Comparison of ENCODE assay signal across 13 mouse cellular contexts in the genomic region with DNA sequence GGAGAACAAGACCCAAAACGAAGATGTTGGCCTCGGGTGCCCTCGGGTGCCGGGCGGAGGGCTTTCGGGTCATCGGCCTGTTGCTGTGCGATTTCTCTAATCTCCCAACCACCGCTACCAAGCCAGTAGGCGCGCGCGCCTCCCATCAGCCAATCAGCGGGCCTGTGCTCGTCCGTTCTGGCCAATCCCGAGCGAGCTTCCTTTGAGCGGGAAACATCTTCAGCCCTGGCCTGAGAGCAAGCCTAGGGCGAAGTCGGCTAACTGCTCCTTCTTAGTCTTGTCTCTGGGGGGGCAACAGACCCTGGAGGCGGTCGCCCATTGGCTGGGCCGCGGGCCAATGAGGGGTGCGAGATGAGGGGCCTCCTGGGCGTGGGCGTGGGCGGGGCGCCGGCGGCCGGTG. TPM values are rescaled to one million over a fixed set of nuclear protein-coding genes. Genes with fewer than 3 reads are reported as not detected.
DNase-seq lines count a peak whose midpoint lies in the region; ATAC-seq and TF ChIP-seq lines count a peak whose summit lies in the region.
"Had no signal": no experiment of that assay in that cellular context is flagged by ENCODE, and none has a peak within 500 bp of the region (broad histone marks: within the 10 kb centered on the region; RNA-seq: fewer than 3 reads in every experiment).

No protein-coding gene starts in this region.

- no peak for TF ChIP-seq CTCF in gastrocnemius, adult 2 months (IDR thresholded peaks at IDR 0.05)

- intact Hi-C loops in gastrocnemius, adult 2 months (cut with DNase I) = no loop called here

- 41% methylated on average over 31 of the region's 33 CpGs for WGBS in heart, embryonic 11.5 days (ENCODE audit: insufficient replicate concordance)
- WGBS in stomach, embryonic 14.5 days = 52% methylated on average over 33 of the region's 33 CpGs

- no peaks in the 10 kb centered on the region for H3K36me3 ChIP-seq in heart, embryonic 11.5 days (ENCODE audit: control insufficient read depth, insufficient read depth, low read length)
- no peaks in the 10 kb centered on the region for H3K36me3 ChIP-seq in stomach, embryonic 14.5 days (ENCODE audit: control insufficient read depth, insufficient read depth, low read length)
- H3K36me3 ChIP-seq: liver, embryonic 13.5 days had no signal

- H3K9me3 ChIP-seq in heart, embryonic 11.5 days (replicated peaks; ENCODE audit: control insufficient read depth, low read length) = peaks cover 2% of the 10 kb centered on the region
- peaks cover 14% of the 10 kb centered on the region; the same call in 1 of the 2 replicates for H3K9me3 ChIP-seq in stomach, embryonic 14.5 days (ENCODE audit: control insufficient read depth, low read depth, low read length)

- H3K4me3 ChIP-seq in heart, embryonic 11.5 days (ENCODE audit: low read depth, low read length) = peak overlapping the region; percentile 26; the same call in 1 of the 2 replicates
- peak overlapping the region; percentile 3; the same call in 1 of the 2 replicates for H3K4me3 ChIP-seq in stomach, embryonic 14.5 days (ENCODE audit: low read depth, low read length)
- no peak overlapping the region for H3K4me3 ChIP-seq in gastrocnemius, adult 2 months
- H3K4me3 ChIP-seq: liver, embryonic 13.5 days had no signal

- ATAC-seq in heart, embryonic 11.5 days (replicated peaks; ENCODE audit: insufficient number of reproducible peaks, low FRiP score, low TSS enrichment) = no peak
- ATAC-seq in stomach, embryonic 14.5 days (ENCODE audit: insufficient number of reproducible peaks, insufficient read depth, low FRiP score, low read depth) = no peak

- peaks cover 3% of the 10 kb centered on the region; the same call in 1 of the 2 replicates for H3K4me1 ChIP-seq in heart, embryonic 11.5 days (ENCODE audit: control insufficient read depth, insufficient read depth, low read length)
- no peaks in the 10 kb centered on the region for H3K4me1 ChIP-seq in stomach, embryonic 14.5 days (ENCODE audit: control insufficient read depth, insufficient read depth, low read length)
- H3K4me1 ChIP-seq: liver, embryonic 13.5 days had no signal

- no peak for DNase-seq in heart, adult 9 months (ENCODE audit: low spot score in 2 of 2)
- peak; percentile 9 for DNase-seq in kidney, postnatal 10 days
- no peak for DNase-seq in kidney, postnatal 25 days
- DNase-seq in ZHBTc4 (ENCODE audit: low read depth, low spot score) = peak; percentile 91
- no peak for DNase-seq in gastrocnemius, adult 2 months
- DNase-seq in B cell, adult 2 months = no peak
- DNase-seq: cerebellum, postnatal 25 days; liver, embryonic 13.5 days had no signal

- H3K27me3 ChIP-seq in heart, embryonic 11.5 days (ENCODE audit: control insufficient read depth, insufficient read depth, low read length) = peaks cover 30% of the 10 kb centered on the region
- peaks cover 9% of the 10 kb centered on the region for H3K27me3 ChIP-seq in stomach, embryonic 14.5 days (ENCODE audit: control insufficient read depth, insufficient read depth, low read length)

- no peak overlapping the region for H3K9ac ChIP-seq in heart, embryonic 11.5 days (ENCODE audit: low read depth, low read length)
- H3K9ac ChIP-seq in stomach, embryonic 14.5 days (replicated peaks; ENCODE audit: low read depth, low read length) = no peak overlapping the region
- H3K9ac ChIP-seq: liver, embryonic 13.5 days had no signal

- peak overlapping the region; percentile 49; the same call in 1 of the 2 replicates for H3K4me2 ChIP-seq in heart, embryonic 11.5 days
- 0 out of 2 replicates have a peak overlapping the region, but pooled peaks have one; percentile 3 for H3K4me2 ChIP-seq in stomach, embryonic 14.5 days (replicated peaks; ENCODE audit: low read depth, low read length)
- H3K4me2 ChIP-seq: liver, embryonic 13.5 days; midbrain, embryonic 11.5 days had no signal

- H3K27ac ChIP-seq in heart, embryonic 11.5 days (ENCODE audit: low read depth, low read length) = no peak overlapping the region
- H3K27ac ChIP-seq in stomach, embryonic 14.5 days (ENCODE audit: low read length) = no peak overlapping the region
- no peak overlapping the region for H3K27ac ChIP-seq in gastrocnemius, adult 2 months
- H3K27ac ChIP-seq: liver, embryonic 13.5 days had no signal

RNA-seq across cellular contexts. Expression of gene Meioc, which starts 1.6 kb away (rescaled TPM):
- polyA plus RNA-seq in heart, embryonic 11.5 days (2014; fragmentation: Nextera tagmentation; extraction: Ambion mirVana) = 0.96 and 1.1 TPM in 2 replicates
- polyA plus RNA-seq in stomach, embryonic 14.5 days (2014; fragmentation: Nextera tagmentation; extraction: Ambion mirVana) = 0.80 and 1.2 TPM in 2 replicates
- total RNA-seq in gastrocnemius, adult 2 months (2021) = not detected
- total RNA-seq: layer of hippocampus, adult 8-10 months had no signal
- polyA plus RNA-seq: gonadal fat pad, adult 2 months had no signal

RNA-seq across cellular contexts. Expression of gene Ccdc43, which starts 32.4 kb away (rescaled TPM):
- 39.5 and 41.8 TPM in 2 replicates for polyA plus RNA-seq in heart, embryonic 11.5 days (2014; fragmentation: Nextera tagmentation; extraction: Ambion mirVana)
- polyA plus RNA-seq in stomach, embryonic 14.5 days (2014; fragmentation: Nextera tagmentation; extraction: Ambion mirVana) = 39.5 and 47.1 TPM in 2 replicates
- total RNA-seq in gastrocnemius, adult 2 months (2021) = 10 to 100 TPM; 76.9 to 85.9 TPM

Comparison
In these comparisons a context has a peak if more than half of its experiments do, and no peak if none do; other contexts are left out.
1. DNase-seq: peak in kidney, postnatal 10 days (single experiment) and ZHBTc4 (single experiment); none in heart, adult 9 months (0 of 2), kidney, postnatal 25 days (0 of 2), gastrocnemius, adult 2 months (single experiment) and B cell, adult 2 months (0 of 2).